Mouse (Mus musculus): ENCODE measurements at regions not wholly inside any gene's neighbourhood (a gene's known extent, or its start where the extent isn't known, plus 50 kb on each side); places are given as distances from the start of the nearest gene placed in this dataset.

DNA sequence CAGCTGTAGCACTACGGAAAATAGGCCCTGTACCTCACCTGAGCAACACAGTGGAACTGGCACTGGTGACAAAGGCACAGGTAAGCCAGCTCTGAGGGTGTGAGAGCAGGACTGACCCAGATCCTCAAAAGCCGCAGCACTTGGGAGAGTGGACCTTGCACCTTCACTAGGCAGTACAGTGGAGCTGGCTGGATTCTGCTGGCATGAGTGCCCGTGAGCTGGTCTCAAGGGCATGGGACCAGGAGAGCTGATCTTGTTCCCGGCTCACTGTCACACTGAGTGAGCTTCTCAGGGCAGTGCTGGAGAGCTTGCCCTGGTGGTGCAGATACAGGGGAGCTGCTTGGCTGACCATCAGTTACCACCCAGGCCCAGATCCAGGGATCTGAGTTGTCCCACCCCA is 335.4 kb upstream of the Rgma start:
- no peak for TF ChIP-seq POLR2A (IDR thresholded peaks at IDR 0.05; ENCODE audit: insufficient read depth, low read depth, low read length)
- TF ChIP-seq CTCF (IDR thresholded peaks at IDR 0.05; ENCODE audit: insufficient read depth, low read depth, low read length): no peak
